Mouse (Mus musculus): ENCODE measurements around the gene Flnb.

Gene Flnb

GRCm38 (mm10) chr14:7944349-7945039 lies 126.7 kb downstream of the Flnb start:
- CTCF ChIA-PET, result no interaction called here

GRCm38 (mm10) chr14:7945261-7945660 lies 127.5 kb downstream of the Flnb start:
- CTCF ChIA-PET, result no interaction called here

DNA sequence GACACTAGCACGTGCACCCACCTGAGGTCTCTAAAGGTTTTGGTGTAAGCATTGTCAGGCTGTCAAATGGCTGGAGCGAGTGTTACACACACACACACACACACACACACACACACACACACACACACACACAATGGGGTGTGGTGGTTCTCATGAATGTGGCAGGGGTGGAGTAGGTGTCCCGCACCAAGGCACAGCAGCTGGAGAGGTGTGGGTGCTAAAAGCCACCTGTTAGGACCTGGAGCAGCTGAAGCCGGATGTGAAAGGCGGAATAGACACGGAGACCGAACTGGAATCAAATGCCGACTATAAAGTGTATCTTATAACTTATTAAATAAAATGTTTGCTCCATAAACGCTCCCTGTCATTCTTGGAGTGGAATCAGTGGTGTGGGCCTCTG lies 133.5 kb downstream of the Flnb start:
- CTCF ChIA-PET, result no interaction called here

- CTCF ChIA-PET, result interaction anchor here (0.7 kb wide), 1 partner anchor 32 kb away, joined by 3 read pairs; no protein-coding TSS in a partner anchor
Measured at GRCm38 (mm10) chr14:7952610-7953254, 135.0 kb downstream of the Flnb start.

- CTCF ChIA-PET, result interaction anchor here (0.7 kb wide), 1 partner anchor 14 kb away, joined by 3 read pairs; no protein-coding TSS in a partner anchor
Measured at GRCm38 (mm10) chr14:7954071-7954471, 136.3 kb downstream of the Flnb start.

GRCm38 (mm10) chr14:7956427-7956826 lies 138.7 kb downstream of the Flnb start:
- CTCF ChIA-PET, result no interaction called here

DNA sequence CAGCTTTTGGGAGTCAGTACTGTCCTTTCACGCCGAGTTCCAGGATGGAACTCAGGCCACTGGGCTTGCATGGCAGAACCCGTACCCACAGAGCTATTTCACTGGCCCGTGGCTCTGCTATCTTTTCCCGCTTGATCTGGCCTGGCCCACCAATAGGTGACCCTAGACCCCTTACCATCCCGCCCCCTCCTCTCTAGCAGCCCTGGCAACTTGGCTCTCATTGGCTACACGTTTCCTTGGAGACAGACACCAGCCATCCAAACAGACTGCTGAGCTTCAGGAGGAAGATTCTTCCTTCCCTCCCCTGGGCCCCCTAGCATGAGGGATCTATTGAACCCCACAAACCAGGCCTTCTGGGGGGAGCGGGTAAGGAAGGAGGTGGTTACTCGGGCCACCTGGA lies 139.3 kb downstream of the Flnb start, which contains the start of gene Gm45521:
TSS of gene Gm45521 (plus strand) at position 240 of the 400 bp plus-strand sequence.
- CTCF ChIA-PET, result no interaction called here

- CTCF ChIA-PET, result no interaction called here
Measured at GRCm38 (mm10) chr14:7960616-7961015, 142.9 kb downstream of the Flnb start.

GRCm38 (mm10) chr14:7961714-7962113 lies 144.0 kb downstream of the Flnb start:
- CTCF ChIA-PET, result no interaction called here

DNA sequence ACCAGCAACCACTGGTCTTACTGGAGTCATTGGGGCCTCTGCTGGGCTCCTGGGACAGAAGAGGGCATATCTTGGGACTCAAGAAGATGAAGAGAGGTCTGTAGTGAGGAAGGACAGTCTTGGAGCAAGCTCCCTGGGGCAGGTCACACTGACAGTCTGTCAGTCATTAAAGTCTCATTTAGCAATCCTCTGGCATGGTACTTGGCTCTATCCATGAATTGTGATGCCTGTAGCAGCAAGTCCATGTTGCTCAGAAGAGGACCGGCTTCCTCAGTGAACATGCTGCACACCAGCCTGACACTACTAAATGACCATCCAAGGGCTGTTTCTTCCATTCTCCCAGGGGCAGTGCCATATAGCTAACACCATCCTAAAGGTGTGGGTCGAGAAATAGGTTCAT lies 144.9 kb downstream of the Flnb start:
- CTCF ChIA-PET, result no interaction called here

DNA sequence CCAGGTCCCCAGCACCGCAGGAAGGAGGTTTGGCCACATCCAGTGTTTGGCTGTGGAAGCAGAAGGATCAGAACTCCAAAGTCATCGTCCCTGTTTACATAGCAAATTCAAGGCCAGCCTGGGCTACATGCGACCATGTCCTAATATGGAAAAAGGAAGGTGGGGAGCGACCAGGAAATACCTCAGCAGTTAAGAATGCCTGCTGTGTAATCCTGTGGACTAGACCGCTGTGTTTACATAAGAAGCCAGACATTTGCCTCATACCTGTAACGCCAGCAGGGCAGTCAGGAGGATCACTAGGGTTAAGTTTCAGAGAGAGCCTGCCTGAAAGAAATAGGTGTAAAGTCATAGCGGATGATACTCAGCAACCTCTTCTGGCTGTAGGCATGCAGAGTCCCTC lies 145.4 kb downstream of the Flnb start:
- CTCF ChIA-PET, result no interaction called here

GRCm38 (mm10) chr14:7964219-7964889 lies 146.6 kb downstream of the Flnb start:
- CTCF ChIA-PET, result no interaction called here

GRCm38 (mm10) chr14:7971889-7972493 lies 154.2 kb downstream of the Flnb start:
- CTCF ChIA-PET, result interaction anchor here (0.6 kb wide), 1 partner anchor 25 kb away, joined by 3 read pairs; no protein-coding TSS in a partner anchor

GRCm38 (mm10) chr14:7974643-7975042 lies 156.9 kb downstream of the Flnb start:
- CTCF ChIA-PET, result no interaction called here

DNA sequence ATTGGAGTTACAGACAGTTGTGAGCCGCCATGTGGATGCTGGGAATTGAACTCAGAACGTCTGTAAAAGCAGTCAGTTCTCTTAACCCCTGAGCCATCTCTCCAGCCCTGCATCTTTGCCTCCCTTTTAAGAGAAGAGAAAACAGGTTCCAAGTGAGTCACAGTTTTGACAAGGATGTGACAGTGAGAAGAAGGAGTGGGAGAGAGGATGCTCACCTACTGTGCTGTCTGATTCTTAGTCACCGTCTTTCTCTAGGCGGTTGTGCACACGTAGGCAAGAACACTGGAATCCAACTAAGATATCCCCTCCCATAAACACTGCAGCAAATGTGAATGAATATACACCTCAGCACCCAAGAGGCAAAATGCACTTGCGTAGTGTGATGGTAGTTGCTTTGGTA lies 157.4 kb downstream of the Flnb start:
- CTCF ChIA-PET, result no interaction called here

- CTCF ChIA-PET, result no interaction called here
Measured at GRCm38 (mm10) chr14:7977471-7977870, 159.7 kb downstream of the Flnb start.

- CTCF ChIA-PET, result no interaction called here
Measured at GRCm38 (mm10) chr14:7978183-7978582, 160.4 kb downstream of the Flnb start.

DNA sequence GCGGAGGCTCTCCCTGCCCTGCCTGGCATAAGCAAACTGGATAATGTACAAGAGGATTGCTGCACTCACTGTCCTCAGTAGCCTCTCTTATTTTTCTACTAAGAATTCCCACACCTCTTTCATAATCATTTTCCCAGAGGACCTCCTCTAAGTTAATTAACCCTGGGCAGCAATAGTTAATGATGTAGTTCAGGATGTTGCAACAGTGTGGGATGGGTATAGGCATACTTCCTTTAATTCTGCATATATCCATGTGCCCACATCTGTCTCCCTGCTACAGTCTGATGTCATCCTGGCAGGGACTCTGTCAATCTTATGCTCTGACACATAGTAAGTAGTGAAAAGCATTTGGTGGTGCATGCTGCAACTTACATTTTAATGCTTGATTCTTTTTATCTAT lies 163.5 kb downstream of the Flnb start:
- CTCF ChIA-PET, result no interaction called here

DNA sequence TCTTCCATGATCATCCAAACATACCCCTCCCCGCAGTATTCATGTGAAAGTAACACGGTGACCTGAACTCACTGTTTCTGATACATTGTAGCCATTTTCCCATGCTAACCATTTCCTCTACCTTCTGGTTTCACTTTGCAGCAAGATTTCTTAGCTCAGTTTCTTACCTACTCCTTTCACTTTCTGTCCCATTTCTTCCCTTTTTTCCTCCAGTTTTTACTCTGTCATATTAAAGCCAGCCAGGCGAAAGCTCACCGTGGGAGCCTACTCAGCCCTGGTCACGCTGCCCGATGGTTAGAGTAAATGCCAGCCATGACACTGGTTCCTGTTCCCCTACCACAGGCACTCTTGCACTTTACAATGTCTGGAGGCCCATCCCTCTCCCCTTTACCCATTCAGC lies 169.2 kb downstream of the Flnb start:
- CTCF ChIA-PET, result interaction anchor here (0.7 to 1.1 kb wide), 2 partner anchors 21 to 149 kb away, joined by 3 to 5 read pairs; no protein-coding TSS in a partner anchor

DNA sequence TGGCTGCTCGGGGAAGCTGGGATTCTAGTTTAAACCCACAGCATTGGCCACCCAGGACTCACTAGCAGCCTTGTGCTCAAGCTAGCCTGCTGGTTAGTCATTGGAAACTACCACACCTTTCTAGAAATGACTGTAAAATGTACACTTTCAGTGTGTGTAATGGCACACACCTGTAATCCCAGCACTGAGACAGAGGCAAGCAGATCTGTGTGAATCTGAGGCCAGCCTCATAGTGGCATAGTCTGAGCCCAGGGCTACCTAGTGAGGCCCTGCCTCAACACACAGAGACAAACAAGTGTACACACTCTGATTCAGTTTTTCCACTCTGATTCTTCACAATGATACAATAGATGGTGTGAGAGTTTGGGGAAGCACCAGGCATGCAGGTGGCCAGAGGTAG lies 171.6 kb downstream of the Flnb start:
- CTCF ChIA-PET, result no interaction called here

- CTCF ChIA-PET, result no interaction called here
Measured at GRCm38 (mm10) chr14:7989961-7990360, 172.2 kb downstream of the Flnb start.

GRCm38 (mm10) chr14:7991108-7991776 lies 173.5 kb downstream of the Flnb start:
- CTCF ChIA-PET, result interaction anchor here (0.9 kb wide), 1 partner anchor 12 kb away, joined by 3 read pairs; no protein-coding TSS in a partner anchor

All from spleen, embryonic (tissue).